Mouse (Mus musculus): ENCODE results near the gene Gm49393. TPM values are rescaled to one million over a fixed set of nuclear protein-coding genes. Genes with fewer than 3 reads are reported as not detected.

Gm49393 gene
- polyA plus RNA-seq, 1 experiment from 2014 or later = not detected

- ATAC-seq (ENCODE audit: low read depth) = no peak
- H3K9me3 ChIP-seq (replicated peaks) = no peaks in the 10 kb centered on the region
- no peaks in the 10 kb centered on the region for H3K36me3 ChIP-seq
- H3K4me2 ChIP-seq = no peak within 1 kb of the TSS
- DNase-seq = no peak
- H3K27me3 ChIP-seq = no peaks in the 10 kb centered on the region
- no peaks in the 10 kb centered on the region for H3K4me1 ChIP-seq (replicated peaks)
- no peak within 1 kb of the TSS for H3K4me3 ChIP-seq (replicated peaks)
- H3K9ac ChIP-seq = no peak within 1 kb of the TSS
- 52% methylated on average over 1 of the region's 1 CpGs for WGBS (ENCODE audit: insufficient replicate concordance)
- no peak within 1 kb of the TSS for H3K27ac ChIP-seq
These were observed 71.1 kb downstream of the Gm49393 start, which contains the start of gene 4930486L24Rik for GRCm38 (mm10) chr13:60864281-60864680. Gene 4930486L24Rik, minus strand, starts transcription at chr13:60864475.

GRCm38 (mm10) chr13:60848241-60849120 lies 86.9 kb downstream of the Gm49393 start:
- H3K4me3 ChIP-seq (replicated peaks) = no peak overlapping the region
- H3K27me3 ChIP-seq = no peaks in the 10 kb centered on the region
- no peaks in the 10 kb centered on the region for H3K36me3 ChIP-seq
- ATAC-seq (ENCODE audit: low read depth) (no peak), DNase-seq (no peak)
- H3K4me2 ChIP-seq = no peak overlapping the region
- H3K9me3 ChIP-seq (replicated peaks) = no peaks in the 10 kb centered on the region
- H3K9ac ChIP-seq = no peak overlapping the region
- no peak overlapping the region for H3K27ac ChIP-seq
- no peaks in the 10 kb centered on the region for H3K4me1 ChIP-seq (replicated peaks)
- WGBS (ENCODE audit: insufficient replicate concordance) = 48% methylated on average over 4 of the region's 4 CpGs

GRCm38 (mm10) chr13:60843153-60843552 lies 92.2 kb downstream of the Gm49393 start:
- WGBS (ENCODE audit: insufficient replicate concordance) = 66% methylated on average over 8 of the region's 8 CpGs
- no peak overlapping the region for H3K4me3 ChIP-seq (replicated peaks)
- no peaks in the 10 kb centered on the region for H3K9me3 ChIP-seq (replicated peaks)
- no peak overlapping the region for H3K9ac ChIP-seq
- H3K36me3 ChIP-seq = no peaks in the 10 kb centered on the region
- no peak overlapping the region for H3K4me2 ChIP-seq
- no peak overlapping the region for H3K27ac ChIP-seq
- H3K4me1 ChIP-seq (replicated peaks) = no peaks in the 10 kb centered on the region
- H3K27me3 ChIP-seq = no peaks in the 10 kb centered on the region
- no peak for DNase-seq
- ATAC-seq (ENCODE audit: low read depth) = no peak

- Histone ChIP-seq H3K27ac (no peak overlapping the region), H3K4me1 (replicated peaks) (no peaks in the 10 kb centered on the region), H3K9me3 (replicated peaks) (no peaks in the 10 kb centered on the region), H3K36me3 (no peaks in the 10 kb centered on the region), H3K27me3 (no peaks in the 10 kb centered on the region), H3K4me2 (no peak overlapping the region), H3K9ac (no peak overlapping the region), H3K4me3 (replicated peaks) (no peak overlapping the region)
- ATAC-seq (ENCODE audit: low read depth) (no peak), DNase-seq (no peak)
- 62% methylated on average over 6 of the region's 6 CpGs for WGBS (ENCODE audit: insufficient replicate concordance)
These were observed 92.7 kb downstream of the Gm49393 start for GRCm38 (mm10) chr13:60842703-60843102.

- Histone ChIP-seq H3K4me3 (replicated peaks) (no peak overlapping the region), H3K27me3 (no peaks in the 10 kb centered on the region), H3K27ac (no peak overlapping the region), H3K4me1 (replicated peaks) (no peaks in the 10 kb centered on the region), H3K4me2 (no peak overlapping the region), H3K36me3 (no peaks in the 10 kb centered on the region), H3K9ac (no peak overlapping the region), H3K9me3 (replicated peaks) (no peaks in the 10 kb centered on the region)
- WGBS (ENCODE audit: insufficient replicate concordance) = 44% methylated on average over 2 of the region's 2 CpGs
- DNase-seq (no peak), ATAC-seq (ENCODE audit: low read depth) (no peak)
These were observed 96.0 kb downstream of the Gm49393 start for GRCm38 (mm10) chr13:60839353-60839902.

- 34% methylated on average over 3 of the region's 3 CpGs for WGBS (ENCODE audit: insufficient replicate concordance)
- no peak for ATAC-seq (ENCODE audit: low read depth)
These were observed 109.3 kb downstream of the Gm49393 start for GRCm38 (mm10) chr13:60826052-60826451.

GRCm38 (mm10) chr13:60820486-60821175 lies 114.8 kb downstream of the Gm49393 start:
- Histone ChIP-seq H3K9ac (no peak overlapping the region), H3K4me1 (replicated peaks) (no peaks in the 10 kb centered on the region), H3K27me3 (no peaks in the 10 kb centered on the region), H3K9me3 (replicated peaks) (no peaks in the 10 kb centered on the region), H3K36me3 (no peaks in the 10 kb centered on the region), H3K27ac (no peak overlapping the region), H3K4me2 (no peak overlapping the region), H3K4me3 (replicated peaks) (no peak overlapping the region)
- WGBS (ENCODE audit: insufficient replicate concordance) = 47% methylated on average over 3 of the region's 3 CpGs
- DNase-seq (no peak), ATAC-seq (ENCODE audit: low read depth) (no peak)

More at GRCm38 (mm10) chr13:60826052-60826451, 109.3 kb downstream of the Gm49393 start:
- H3K4me1 ChIP-seq (replicated peaks) = no peaks in the 10 kb centered on the region
- H3K27ac ChIP-seq = no peak overlapping the region
- no peak for DNase-seq
- no peaks in the 10 kb centered on the region for H3K36me3 ChIP-seq
- no peaks in the 10 kb centered on the region for H3K9me3 ChIP-seq (replicated peaks)
- no peak overlapping the region for H3K4me2 ChIP-seq
- no peak overlapping the region for H3K9ac ChIP-seq
- no peaks in the 10 kb centered on the region for H3K27me3 ChIP-seq
- H3K4me3 ChIP-seq (replicated peaks) = no peak overlapping the region

- Histone ChIP-seq H3K27ac (no peak overlapping the region), H3K4me1 (replicated peaks) (no peaks in the 10 kb centered on the region), H3K9ac (no peak overlapping the region), H3K9me3 (replicated peaks) (no peaks in the 10 kb centered on the region), H3K36me3 (no peaks in the 10 kb centered on the region), H3K4me3 (replicated peaks) (no peak overlapping the region), H3K4me2 (no peak overlapping the region), H3K27me3 (no peaks in the 10 kb centered on the region)
- DNase-seq = no peak
- ATAC-seq (ENCODE audit: low read depth) = no peak
- 6% methylated on average over 7 of the region's 7 CpGs for WGBS (ENCODE audit: insufficient replicate concordance)
These were observed 115.9 kb downstream of the Gm49393 start for GRCm38 (mm10) chr13:60819469-60819868.

GRCm38 (mm10) chr13:60813722-60814121 lies 121.7 kb downstream of the Gm49393 start:
- no peak overlapping the region for H3K9ac ChIP-seq
- H3K4me1 ChIP-seq (replicated peaks) = no peaks in the 10 kb centered on the region
- no peak overlapping the region for H3K4me3 ChIP-seq (replicated peaks)
- H3K4me2 ChIP-seq = no peak overlapping the region
- ATAC-seq (ENCODE audit: low read depth) = no peak
- DNase-seq = no peak
- 40% methylated on average over 1 of the region's 1 CpGs for WGBS (ENCODE audit: insufficient replicate concordance)
- H3K27ac ChIP-seq = no peak overlapping the region
- no peaks in the 10 kb centered on the region for H3K9me3 ChIP-seq (replicated peaks)
- no peaks in the 10 kb centered on the region for H3K36me3 ChIP-seq
- no peaks in the 10 kb centered on the region for H3K27me3 ChIP-seq

GRCm38 (mm10) chr13:60812768-60813167 lies 122.6 kb downstream of the Gm49393 start:
- Histone ChIP-seq H3K9me3 (replicated peaks) (no peaks in the 10 kb centered on the region), H3K4me1 (replicated peaks) (no peaks in the 10 kb centered on the region)
- 50% methylated on average over 6 of the region's 6 CpGs for WGBS (ENCODE audit: insufficient replicate concordance)

GRCm38 (mm10) chr13:60809690-60810089 lies 125.7 kb downstream of the Gm49393 start:
- no peaks in the 10 kb centered on the region for H3K27me3 ChIP-seq
- H3K4me1 ChIP-seq (replicated peaks) = no peaks in the 10 kb centered on the region
- no peaks in the 10 kb centered on the region for H3K9me3 ChIP-seq (replicated peaks)
- H3K4me2 ChIP-seq = no peak overlapping the region
- DNase-seq (no peak), ATAC-seq (ENCODE audit: low read depth) (no peak)
- 44% methylated on average over 2 of the region's 2 CpGs for WGBS (ENCODE audit: insufficient replicate concordance)
- H3K9ac ChIP-seq = no peak overlapping the region
- no peaks in the 10 kb centered on the region for H3K36me3 ChIP-seq
- H3K4me3 ChIP-seq (replicated peaks) = no peak overlapping the region
- H3K27ac ChIP-seq = no peak overlapping the region

More at GRCm38 (mm10) chr13:60812768-60813167, 122.6 kb downstream of the Gm49393 start:
- Histone ChIP-seq H3K9ac (no peak overlapping the region), H3K27ac (no peak overlapping the region), H3K4me3 (replicated peaks) (no peak overlapping the region), H3K27me3 (no peaks in the 10 kb centered on the region), H3K4me2 (no peak overlapping the region), H3K36me3 (no peaks in the 10 kb centered on the region)
- ATAC-seq (ENCODE audit: low read depth) (no peak), DNase-seq (no peak)

All from liver, embryonic 13.5 days (tissue).